Mouse (Mus musculus) lung, postnatal 0 days (tissue): ENCODE measurements around the gene Ttll4. TPM values are rescaled to one million over a fixed set of nuclear protein-coding genes. Genes with fewer than 3 reads are reported as not detected.

Source experiments
- ATAC-seq: fragments of 200-750 bp; cut with Nextera tagmentation; 2 replicates; pipeline ENCODE4 v1.8.0; 2017; ENCODE audit warnings: moderate library complexity
- DNase-seq: peaks from one replicate; pipeline ENCODE4 v3.0.0-alpha.2; 2016; ENCODE audit warnings: low spot score
- H3K27ac ChIP-seq: fragments of 300-500 bp; sonication (generic); 2 replicates; pipeline ENCODE4 v1.5.1; 2014; ENCODE audit warnings: antibody characterized with exemption, mild to moderate bottlenecking, low read length, mixed read lengths
- H3K27me3 ChIP-seq: fragments of 300-500 bp; sonication (generic); replicated peaks from 2 replicates; pipeline ENCODE4 v1.6.1; 2014; ENCODE audit warnings: low read length, mixed read lengths; ENCODE audit not compliant: insufficient read depth
- H3K36me3 ChIP-seq: fragments of 300-500 bp; sonication (generic); 2 replicates; pipeline ENCODE4 v1.6.1; 2014; ENCODE audit warnings: low read length, mixed read lengths; ENCODE audit not compliant: insufficient read depth
- H3K4me1 ChIP-seq: fragments of 300-500 bp; sonication (generic); 2 replicates; pipeline ENCODE4 v1.6.1; 2014; ENCODE audit warnings: antibody characterized with exemption, low read depth, low read length, mixed read lengths; ENCODE audit not compliant: insufficient read depth
- H3K4me2 ChIP-seq: fragments of 300-500 bp; sonication (generic); replicated peaks from 2 replicates; pipeline ENCODE4 v1.6.1; 2014; ENCODE audit warnings: low read depth, mild to moderate bottlenecking, low read length, moderate library complexity, mixed read lengths
- H3K4me3 ChIP-seq: fragments of 300-500 bp; sonication (generic); 2 replicates; pipeline ENCODE4 v1.5.1; 2014; ENCODE audit warnings: low read depth, low read length
- H3K9ac ChIP-seq: fragments of 300-500 bp; sonication (generic); replicated peaks from 2 replicates; pipeline ENCODE4 v1.6.1; 2014; ENCODE audit warnings: low read depth, mild to moderate bottlenecking
- H3K9me3 ChIP-seq: fragments of 300-500 bp; sonication (generic); 2 replicates; pipeline ENCODE4 v1.6.1; 2016; ENCODE audit warnings: low read length, mixed read lengths
- CTCF ChIP-seq: IDR thresholded peaks from 2 replicates; pipeline ENCODE4 v1.5.1; 2016; ENCODE audit warnings: antibody characterized with exemption, mild to moderate bottlenecking
- EP300 ChIP-seq: IDR thresholded peaks from 2 replicates; pipeline ENCODE4 v1.6.1; 2016; ENCODE audit warnings: antibody characterized with exemption, mild to moderate bottlenecking, control low read depth
- WGBS: fragments of 180-500 bp; shearing (Covaris S2); extraction: QIAGEN DNeasy Blood & Tissue Kit; methylation state at CpG from one replicate; pipeline ENCODE4 v1.1.7; 2014; 5-methylcytosine and 5-hydroxymethylcytosine counted together
- polyA plus RNA-seq: library from polyadenylated mRNA; unstranded; fragments of >200 nt; fragmentation: Nextera tagmentation; extraction: Ambion mirVana; gene quantifications from 2 replicates; pipeline ENCODE4 v1.2.1, GENCODE M21; 2015

Gene Ttll4
- polyA plus RNA-seq, 1 experiment from 2014 or later: 4.2 TPM

- no peaks in the 10 kb centered on the region for H3K27me3 ChIP-seq
- H3K9me3 ChIP-seq: no peaks in the 10 kb centered on the region
- ATAC-seq: no peak
- 74% methylated on average over 12 of the region's 12 CpGs for WGBS
- no peak overlapping the region for H3K9ac ChIP-seq
- TF ChIP-seq EP300: no peak
- no peak for TF ChIP-seq CTCF
- no peaks in the 10 kb centered on the region for H3K36me3 ChIP-seq
- H3K4me3 ChIP-seq: no peak overlapping the region
- DNase-seq: no peak
- no peak overlapping the region for H3K4me2 ChIP-seq
- no peaks in the 10 kb centered on the region for H3K4me1 ChIP-seq
- H3K27ac ChIP-seq: no peak overlapping the region
Measured at GRCm38 (mm10) chr1:74736977-74737376, 75.4 kb downstream of the Ttll4 start.

GRCm38 (mm10) chr1:74737500-74737899, 76.0 kb downstream of the Ttll4 start:
- Histone ChIP-seq H3K9me3 (no peaks in the 10 kb centered on the region), H3K9ac (no peak overlapping the region), H3K27ac (no peak overlapping the region), H3K4me3 (no peak overlapping the region), H3K27me3 (no peaks in the 10 kb centered on the region), H3K36me3 (no peaks in the 10 kb centered on the region), H3K4me2 (no peak overlapping the region), H3K4me1 (no peaks in the 10 kb centered on the region)
- TF ChIP-seq EP300 (no peak), CTCF (no peak)
- DNase-seq: no peak
- 83% methylated on average over 7 of the region's 7 CpGs for WGBS
- ATAC-seq: no peak

GRCm38 (mm10) chr1:74740846-74741245, 79.3 kb downstream of the Ttll4 start:
- ATAC-seq (no peak), DNase-seq (no peak)
- Histone ChIP-seq H3K9me3 (no peaks in the 10 kb centered on the region), H3K4me3 (no peak overlapping the region), H3K9ac (no peak overlapping the region), H3K27ac (no peak overlapping the region), H3K4me2 (no peak overlapping the region), H3K36me3 (no peaks in the 10 kb centered on the region), H3K27me3 (no peaks in the 10 kb centered on the region), H3K4me1 (no peaks in the 10 kb centered on the region)
- no peak for TF ChIP-seq EP300
- TF ChIP-seq CTCF: no peak
- WGBS: 69% methylated on average over 7 of the region's 7 CpGs

GRCm38 (mm10) chr1:74747335-74747734, 85.8 kb downstream of the Ttll4 start:
- WGBS: 49% methylated on average over 5 of the region's 5 CpGs
- Histone ChIP-seq H3K27me3 (no peaks in the 10 kb centered on the region), H3K9me3 (no peaks in the 10 kb centered on the region), H3K9ac (no peak overlapping the region), H3K36me3 (no peaks in the 10 kb centered on the region), H3K4me2 (no peak overlapping the region), H3K4me1 (no peaks in the 10 kb centered on the region), H3K27ac (no peak overlapping the region), H3K4me3 (no peak overlapping the region)
- DNase-seq: peak; percentile 21
- no peak for TF ChIP-seq EP300
- TF ChIP-seq CTCF: no peak
- ATAC-seq: no peak; the same call in 1 of the 2 replicates

- H3K4me2 ChIP-seq: peak within 1 kb of the TSS; percentile 59
- TF ChIP-seq CTCF: peak; percentile 68
- no peak for TF ChIP-seq EP300
- no peaks in the 10 kb centered on the region for H3K36me3 ChIP-seq
- H3K27ac ChIP-seq: peak within 1 kb of the TSS; percentile 27; the same call in 1 of the 2 replicates
- H3K9me3 ChIP-seq: no peaks in the 10 kb centered on the region
- H3K4me1 ChIP-seq: no peaks in the 10 kb centered on the region
- WGBS: 8% methylated on average over 30 of the region's 30 CpGs
- H3K4me3 ChIP-seq: peak within 1 kb of the TSS; percentile 28; the same call in 1 of the 2 replicates
- no peaks in the 10 kb centered on the region for H3K27me3 ChIP-seq
- H3K9ac ChIP-seq: no peak within 1 kb of the TSS; the same call in 1 of the 2 replicates
- DNase-seq (peak; percentile 77), ATAC-seq (peak; percentile 80)
Measured at GRCm38 (mm10) chr1:74748643-74749271, 87.2 kb downstream of the Ttll4 start, which contains the start of gene Prkag3. Prkag3 (minus strand) TSS chr1:74749221.

GRCm38 (mm10) chr1:74749301-74749700, 87.8 kb downstream of the Ttll4 start:
- Histone ChIP-seq H3K9me3 (no peaks in the 10 kb centered on the region), H3K4me3 (peak overlapping the region; percentile 28; the same call in 1 of the 2 replicates), H3K27me3 (no peaks in the 10 kb centered on the region), H3K27ac (peak overlapping the region; percentile 27; the same call in 1 of the 2 replicates), H3K36me3 (no peaks in the 10 kb centered on the region), H3K4me2 (peak overlapping the region; percentile 59), H3K4me1 (no peaks in the 10 kb centered on the region), H3K9ac (no peak overlapping the region)
- peak; percentile 73 for TF ChIP-seq EP300
- no peak for TF ChIP-seq CTCF
- peak; percentile 94 for ATAC-seq
- DNase-seq: peak; percentile 90
- WGBS: 28% methylated on average over 7 of the region's 7 CpGs
